10 mouse cellular contexts compared by ENCODE assay signal in genomic region chr2:167292151-167292591, GRCm38 (mm10). TPM values are rescaled to one million over a fixed set of nuclear protein-coding genes. Genes with fewer than 3 reads are reported as not detected.
DNase-seq lines count a peak whose midpoint lies in the region; ATAC-seq and TF ChIP-seq lines count a peak whose summit lies in the region.
"Had no signal": no experiment of that assay in that cellular context is flagged by ENCODE, and none has a peak within 500 bp of the region (broad histone marks: within the 10 kb centered on the region; RNA-seq: fewer than 3 reads in every experiment).

No protein-coding gene starts in this region.

- H3K9me3 ChIP-seq in embryonic facial prominence, embryonic 10.5 days = no peaks in the 10 kb centered on the region
- no peaks in the 10 kb centered on the region for H3K9me3 ChIP-seq in stomach, postnatal 0 days (ENCODE audit: control insufficient read depth, low read length)

- peak; percentile 94 for DNase-seq in heart, adult 11 months
- DNase-seq in heart, postnatal 25 days (ENCODE audit: low spot score) = no peak
- DNase-seq in NIH3T3 (ENCODE audit: low read depth) = peak; percentile 52
- no peak for DNase-seq in embryonic facial prominence, embryonic 10.5 days (ENCODE audit: low spot score)
- peak; percentile 44 for DNase-seq in kidney, postnatal 10 days
- peak; percentile 70 for DNase-seq in stomach, postnatal 0 days (ENCODE audit: low spot score)
- DNase-seq in cerebellum, adult 11 months = no peak
- no peak for DNase-seq in lung, postnatal 36 days

- no peaks in the 10 kb centered on the region for H3K27me3 ChIP-seq in embryonic facial prominence, embryonic 10.5 days (replicated peaks; ENCODE audit: low read depth, poor library complexity, severe bottlenecking)
- H3K27me3 ChIP-seq in stomach, postnatal 0 days (ENCODE audit: control insufficient read depth, insufficient read depth, low read length) = no peaks in the 10 kb centered on the region

- H3K4me1 ChIP-seq in embryonic facial prominence, embryonic 10.5 days = peaks cover 36% of the 10 kb centered on the region
- H3K4me1 ChIP-seq in stomach, postnatal 0 days (replicated peaks; ENCODE audit: control insufficient read depth, insufficient read depth) = no peaks in the 10 kb centered on the region

- TF ChIP-seq CTCF in stomach, postnatal 0 days (IDR thresholded peaks at IDR 0.05; ENCODE audit: low read depth) = no peak

- no peak overlapping the region for H3K4me3 ChIP-seq in embryonic facial prominence, embryonic 10.5 days
- no peak overlapping the region for H3K4me3 ChIP-seq in stomach, postnatal 0 days (ENCODE audit: low read depth, low read length)
- H3K4me3 ChIP-seq: layer of hippocampus, adult 2 months had no signal

- no peak overlapping the region for H3K9ac ChIP-seq in stomach, postnatal 0 days (ENCODE audit: low read length)

- H3K36me3 ChIP-seq in embryonic facial prominence, embryonic 10.5 days (replicated peaks) = no peaks in the 10 kb centered on the region
- H3K36me3 ChIP-seq in stomach, postnatal 0 days (ENCODE audit: control insufficient read depth, insufficient read depth, low read length) = no peaks in the 10 kb centered on the region

- TF ChIP-seq EP300 in stomach, postnatal 0 days (optimal IDR thresholded peaks at IDR 0.05) = no peak

- H3K27ac ChIP-seq in embryonic facial prominence, embryonic 10.5 days (replicated peaks) = peak overlapping the region; percentile 32; the same call in 1 of the 2 replicates
- peak overlapping the region; percentile 9; the same call in 1 of the 2 replicates for H3K27ac ChIP-seq in stomach, postnatal 0 days (replicated peaks)
- H3K27ac ChIP-seq: layer of hippocampus, adult 2 months had no signal

- WGBS in embryonic facial prominence, embryonic 10.5 days = 83% methylated on average over 4 of the region's 4 CpGs
- 45% methylated on average over 4 of the region's 4 CpGs for WGBS in stomach, postnatal 0 days

- ATAC-seq in stomach, postnatal 0 days (ENCODE audit: low FRiP score, low TSS enrichment) = peak; percentile 90

- H3K4me2 ChIP-seq in stomach, postnatal 0 days (replicated peaks; ENCODE audit: low read depth) = no peak overlapping the region

- intact Hi-C loops in heart, postnatal 25 days (cut with DNase I) = no loop called here

RNA-seq across cellular contexts. Expression of gene Ptgis, which starts 51.8 kb away (rescaled TPM):
- 10 to 100 TPM; 18.8 to 24.6 TPM for total RNA-seq in heart, postnatal 25 days (2021)
- 13.7 and 14.6 TPM in 2 replicates for polyA plus RNA-seq in embryonic facial prominence, embryonic 10.5 days (2016; fragmentation: Nextera tagmentation; extraction: Ambion mirVana)
- polyA plus RNA-seq in stomach, postnatal 0 days (2015; fragmentation: Nextera tagmentation; extraction: Ambion mirVana) = 21.9 and 26.7 TPM in 2 replicates
- total RNA-seq: common myeloid progenitor, adult 5-6 weeks had no signal

RNA-seq across cellular contexts. Expression of gene B4galt5, which starts 56.8 kb away (rescaled TPM):
- 10 to 100 TPM; 12.7 to 14.6 TPM for total RNA-seq in heart, postnatal 25 days (2021)
- 7.3 and 8.7 TPM in 2 replicates for polyA plus RNA-seq in embryonic facial prominence, embryonic 10.5 days (2016; fragmentation: Nextera tagmentation; extraction: Ambion mirVana)
- polyA plus RNA-seq in stomach, postnatal 0 days (2015; fragmentation: Nextera tagmentation; extraction: Ambion mirVana) = 4.5 and 6.0 TPM in 2 replicates

Comparison
In these comparisons a context has a peak if more than half of its experiments do, and no peak if none do; other contexts are left out.
1. DNase-seq: peak in heart, adult 11 months (single experiment), NIH3T3 (single experiment), kidney, postnatal 10 days (single experiment) and stomach, postnatal 0 days (single experiment); none in heart, postnatal 25 days (single experiment), embryonic facial prominence, embryonic 10.5 days (single experiment), cerebellum, adult 11 months (single experiment) and lung, postnatal 36 days (single experiment).